Mouse (Mus musculus) brown adipose tissue, adult 24 weeks (tissue): ENCODE results near the gene Bod1l. TPM values are rescaled to one million over a fixed set of nuclear protein-coding genes. Genes with fewer than 3 reads are reported as not detected.
A peak's percentile ranks its signal among the peaks of the same experiment; 100 is the strongest.

Experiments used
- H3K27ac ChIP-seq: fragments of 200-500 bp; replicated peaks from 2 replicates; pipeline ENCODE4 v1.5.1; 2012; ENCODE audit warnings: low read depth, mild to moderate bottlenecking, low read length
- H3K4me1 ChIP-seq: fragments of 200-500 bp; 2 replicates; pipeline ENCODE4 v1.6.1; 2012; ENCODE audit warnings: low read length, mixed read lengths; ENCODE audit not compliant: control insufficient read depth, insufficient read depth, insufficient read length
- H3K4me3 ChIP-seq: fragments of 200-500 bp; 2 replicates; pipeline ENCODE4 v1.5.1; 2012; ENCODE audit warnings: low read depth, mild to moderate bottlenecking, low read length, moderate library complexity; ENCODE audit not compliant: insufficient read depth
- polyA plus RNA-seq: library from polyadenylated mRNA; stranded (reverse); fragments of >200 nt; gene quantifications from 2 replicates; pipeline ENCODE4 v1.2.4, GENCODE M21; 2012; ENCODE audit not compliant: missing spikeins, insufficient read depth, insufficient read length

Bod1l gene
- polyA plus RNA-seq, 1 experiment = 14.2 TPM

GRCm38 (mm10) chr5:41768382-41769040 lies 75.6 kb downstream of the Bod1l start:
- H3K27ac ChIP-seq = no peak overlapping the region
- H3K4me3 ChIP-seq = peak overlapping the region; percentile 47; the same call in 1 of the 2 replicates
- H3K4me1 ChIP-seq = peaks cover 5% of the 10 kb centered on the region; the same call in 1 of the 2 replicates

DNA sequence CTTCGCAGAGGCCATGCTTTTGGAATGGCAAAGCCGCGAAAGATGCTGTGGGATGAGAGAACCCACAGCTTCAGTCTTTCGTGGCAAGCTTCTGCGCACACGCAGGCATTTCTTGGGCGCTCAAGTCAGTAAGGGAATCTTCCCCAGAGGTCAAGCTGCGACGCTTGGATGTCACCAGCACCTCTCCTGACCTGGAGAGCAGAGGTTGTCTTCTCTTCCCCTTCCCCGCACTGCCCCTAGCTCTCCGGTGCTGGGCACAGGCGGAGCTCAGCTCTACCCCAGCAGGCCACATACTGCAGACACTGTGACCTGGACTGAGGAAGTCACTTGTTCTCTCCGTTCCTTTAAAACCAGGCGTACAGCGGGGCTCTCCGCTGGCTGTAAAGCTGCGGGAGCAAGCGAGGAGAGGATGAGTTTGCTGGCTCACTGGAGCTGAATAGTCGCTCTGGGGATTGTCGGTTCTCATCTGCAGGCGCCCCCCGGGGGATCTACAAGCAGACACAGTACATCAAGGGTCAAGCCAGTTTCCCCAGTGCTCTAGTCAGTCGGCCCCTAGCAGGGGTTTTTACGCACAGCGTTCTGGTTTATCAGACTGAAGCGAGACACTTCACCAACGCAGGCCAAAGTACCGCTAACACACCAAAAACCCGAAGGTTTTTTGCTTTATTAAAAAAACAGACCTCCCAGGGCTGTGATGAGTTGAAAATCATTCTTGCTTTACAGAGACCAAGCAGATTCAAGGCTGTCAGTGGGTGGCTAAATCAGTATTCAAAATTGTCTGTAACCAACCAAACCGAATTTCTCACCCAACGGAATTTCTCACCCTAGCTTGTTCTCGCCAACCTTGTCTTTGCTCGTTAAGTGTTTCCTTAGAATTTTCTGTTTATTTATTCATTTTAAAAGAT lies 76.6 kb downstream of the Bod1l start:
- Histone ChIP-seq H3K4me1 (peaks cover 5% of the 10 kb centered on the region; the same call in 1 of the 2 replicates), H3K27ac (no peak overlapping the region), H3K4me3 (peak overlapping the region; percentile 47)

DNA sequence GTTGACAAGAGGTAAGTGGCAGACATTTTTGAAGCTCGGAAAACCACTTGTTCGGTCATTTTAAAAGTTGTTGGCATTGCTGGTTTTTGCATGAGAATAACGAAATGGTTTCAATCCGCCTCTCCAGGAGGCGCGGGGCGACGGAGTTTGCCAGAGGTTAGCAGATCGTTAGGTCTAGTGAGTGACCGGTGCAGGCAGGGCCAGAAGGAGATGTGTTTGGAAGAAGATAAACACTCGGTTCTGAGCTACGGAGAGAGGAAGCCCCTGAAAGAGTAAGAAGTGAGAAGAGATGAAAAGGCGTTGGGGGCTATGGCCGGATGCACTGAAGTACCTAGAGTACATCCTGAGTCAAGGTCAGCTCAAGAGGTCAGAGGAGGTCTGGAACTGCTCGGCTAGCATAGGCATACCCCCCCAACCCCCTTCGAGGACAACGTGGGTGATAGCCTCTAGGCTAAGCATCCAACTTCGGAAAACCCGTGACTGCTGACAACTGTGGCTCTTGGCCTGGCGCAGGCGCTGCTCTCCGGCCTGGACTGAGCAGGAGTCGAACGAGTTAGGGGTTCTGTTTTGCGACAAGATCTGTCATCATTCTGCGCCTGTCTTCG lies 77.6 kb downstream of the Bod1l start:
- no peak overlapping the region for H3K4me3 ChIP-seq
- H3K27ac ChIP-seq = no peak overlapping the region
- H3K4me1 ChIP-seq = peaks cover 5% of the 10 kb centered on the region; the same call in 1 of the 2 replicates

- Histone ChIP-seq H3K4me3 (no peak overlapping the region), H3K4me1 (peaks cover 5% of the 10 kb centered on the region; the same call in 1 of the 2 replicates), H3K27ac (no peak overlapping the region)
Measured at GRCm38 (mm10) chr5:41765626-41766405, 78.3 kb downstream of the Bod1l start.

GRCm38 (mm10) chr5:41763731-41764721 lies 80.1 kb downstream of the Bod1l start, which contains the start of gene Nkx3-2:
Nkx3-2 (minus strand) TSS chr5:41764501.
- H3K4me1 ChIP-seq = peaks cover 5% of the 10 kb centered on the region; the same call in 1 of the 2 replicates
- H3K27ac ChIP-seq = no peak within 1 kb of the TSS
- peak within 1 kb of the TSS; percentile 32; the same call in 1 of the 2 replicates for H3K4me3 ChIP-seq

GRCm38 (mm10) chr5:41762947-41763730 lies 81.0 kb downstream of the Bod1l start:
- H3K4me1 ChIP-seq = peaks cover 5% of the 10 kb centered on the region; the same call in 1 of the 2 replicates
- no peak overlapping the region for H3K4me3 ChIP-seq
- H3K27ac ChIP-seq = no peak overlapping the region

DNA sequence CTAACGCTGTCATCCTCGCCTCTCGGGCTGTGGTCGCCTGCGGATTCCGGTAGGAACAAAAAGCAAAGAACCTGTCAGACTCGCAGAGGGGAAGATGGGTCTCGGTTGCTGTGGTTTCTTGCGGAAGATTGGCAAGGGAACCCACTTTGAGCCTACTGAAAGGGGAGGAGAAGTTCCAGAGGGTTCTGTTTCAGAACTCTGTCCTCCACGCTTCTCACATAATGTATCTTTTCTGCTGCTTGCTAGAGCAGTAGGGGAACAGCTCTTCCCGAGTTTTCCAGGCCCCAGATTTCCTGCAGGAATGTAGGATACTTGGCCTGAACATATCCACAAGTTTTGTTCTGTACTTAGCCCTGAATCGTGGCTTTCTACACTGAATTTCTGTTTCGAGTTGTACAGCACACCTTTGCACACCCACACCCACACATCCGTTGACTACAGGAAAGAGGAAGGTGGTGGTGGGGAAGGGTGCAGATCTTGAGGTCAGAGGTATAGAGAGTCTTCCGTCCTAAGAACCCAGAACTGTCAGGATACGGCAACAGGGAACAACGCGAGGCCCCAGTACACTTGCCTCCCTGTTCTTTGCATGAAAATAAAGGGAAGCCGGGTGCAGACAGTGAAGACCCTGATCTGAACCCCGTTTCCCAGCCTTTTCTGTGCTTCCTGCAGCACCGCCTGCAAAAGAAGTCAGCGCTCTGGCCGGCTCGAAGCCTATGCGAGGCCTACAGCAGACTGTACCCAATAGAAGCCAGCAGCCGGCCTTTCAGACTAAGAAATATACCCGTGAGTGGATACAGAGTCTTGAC lies 81.8 kb downstream of the Bod1l start:
- no peak overlapping the region for H3K27ac ChIP-seq
- H3K4me3 ChIP-seq = no peak overlapping the region
- peaks cover 3% of the 10 kb centered on the region; the same call in 1 of the 2 replicates for H3K4me1 ChIP-seq

DNA sequence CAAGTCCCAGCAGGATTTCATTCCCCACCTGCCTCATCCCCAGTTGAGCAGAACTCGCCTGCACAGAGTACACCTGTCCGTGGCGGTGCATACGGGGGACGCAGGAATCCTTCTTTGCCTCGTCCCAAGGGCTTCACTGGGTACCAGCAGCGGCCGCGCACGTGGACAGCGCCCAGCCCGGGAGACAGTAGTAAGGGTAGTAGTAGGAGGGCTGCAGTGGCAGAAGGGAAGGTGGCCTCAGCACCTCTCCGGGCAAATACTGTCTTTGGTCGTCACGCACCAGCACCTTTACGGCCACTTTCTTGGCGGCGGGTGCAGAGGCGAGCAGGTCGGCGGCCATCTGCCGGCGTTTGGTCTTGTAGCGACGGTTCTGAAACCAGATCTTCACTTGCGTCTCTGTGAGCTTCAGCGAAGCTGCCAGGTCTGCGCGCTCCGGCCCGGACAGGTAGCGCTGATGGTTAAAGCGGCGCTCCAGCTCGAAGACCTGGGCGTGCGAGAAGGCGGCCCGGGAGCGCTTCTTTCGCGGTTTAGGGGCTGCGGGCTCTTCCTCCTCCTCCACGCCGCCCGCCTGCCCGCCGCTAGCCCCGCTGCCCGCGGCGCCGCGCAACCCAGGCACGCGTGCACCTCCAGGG lies 82.5 kb downstream of the Bod1l start:
- H3K4me3 ChIP-seq = no peak overlapping the region
- H3K27ac ChIP-seq = no peak overlapping the region
- no peaks in the 10 kb centered on the region; the same call in 1 of the 2 replicates for H3K4me1 ChIP-seq

- no peak overlapping the region for H3K27ac ChIP-seq
- no peaks in the 10 kb centered on the region; the same call in 1 of the 2 replicates for H3K4me1 ChIP-seq
- no peak overlapping the region for H3K4me3 ChIP-seq
Measured at GRCm38 (mm10) chr5:41760831-41761508, 83.1 kb downstream of the Bod1l start.

GRCm38 (mm10) chr5:41760071-41760470 lies 84.0 kb downstream of the Bod1l start:
- no peak overlapping the region for H3K4me3 ChIP-seq
- H3K27ac ChIP-seq = no peak overlapping the region
- H3K4me1 ChIP-seq = no peaks in the 10 kb centered on the region; the same call in 1 of the 2 replicates

DNA sequence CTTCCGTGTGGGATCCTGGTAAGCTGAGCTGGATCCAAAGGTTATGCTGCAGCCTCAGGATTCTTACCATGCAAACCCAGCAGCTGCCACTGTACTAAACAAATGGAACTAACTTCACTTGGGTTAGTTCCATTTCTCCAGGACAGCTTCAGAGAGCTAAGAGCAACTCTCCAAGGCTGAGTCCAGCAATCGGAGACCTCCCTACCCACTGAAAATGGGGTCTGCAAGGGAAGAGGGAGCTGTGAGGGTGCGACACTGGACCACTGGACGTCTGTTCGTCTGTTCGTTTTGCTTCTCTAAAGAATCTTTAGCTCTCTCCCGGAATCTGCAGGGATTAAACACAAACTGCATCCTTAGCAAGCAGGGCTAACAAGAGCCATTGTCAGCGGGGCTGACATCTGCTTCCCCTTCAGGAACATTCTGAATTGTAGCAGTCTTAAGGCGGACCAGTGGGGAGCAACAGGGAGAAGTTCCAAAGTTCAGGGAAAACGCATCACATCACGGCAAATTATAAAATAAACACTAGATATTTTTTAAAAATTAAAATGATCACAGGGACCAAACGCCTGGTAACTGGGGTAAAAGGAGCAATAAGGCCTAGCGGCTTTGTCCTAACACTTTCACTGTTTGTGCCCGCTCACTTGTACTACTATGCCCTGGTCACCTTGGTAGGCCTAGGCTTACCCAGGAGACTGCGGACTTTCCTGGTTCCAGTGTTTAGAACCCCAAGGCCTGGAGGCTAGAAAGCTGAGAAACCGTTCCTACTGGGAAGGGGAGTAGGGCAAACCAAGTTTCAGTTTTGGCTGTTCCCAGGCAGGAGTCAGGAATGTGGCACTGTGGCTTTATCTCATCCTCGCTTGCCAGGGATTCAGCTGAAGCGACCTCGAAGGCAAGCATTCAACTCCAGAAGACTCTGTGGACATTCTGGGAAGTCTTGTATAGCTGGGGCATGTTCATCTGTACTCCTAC lies 85.2 kb downstream of the Bod1l start:
- no peak overlapping the region for H3K27ac ChIP-seq
- H3K4me3 ChIP-seq = no peak overlapping the region
- no peaks in the 10 kb centered on the region; the same call in 1 of the 2 replicates for H3K4me1 ChIP-seq
